Mouse (Mus musculus) right cerebral cortex, postnatal 25 days (tissue): ENCODE measurements around the gene Ppm1e.
A peak's percentile ranks its signal among the peaks of the same experiment; 100 is the strongest.

Experiments
- DNase-seq: peaks from one replicate; pipeline ENCODE4 v3.0.0; 2022

Ppm1e gene

DNA sequence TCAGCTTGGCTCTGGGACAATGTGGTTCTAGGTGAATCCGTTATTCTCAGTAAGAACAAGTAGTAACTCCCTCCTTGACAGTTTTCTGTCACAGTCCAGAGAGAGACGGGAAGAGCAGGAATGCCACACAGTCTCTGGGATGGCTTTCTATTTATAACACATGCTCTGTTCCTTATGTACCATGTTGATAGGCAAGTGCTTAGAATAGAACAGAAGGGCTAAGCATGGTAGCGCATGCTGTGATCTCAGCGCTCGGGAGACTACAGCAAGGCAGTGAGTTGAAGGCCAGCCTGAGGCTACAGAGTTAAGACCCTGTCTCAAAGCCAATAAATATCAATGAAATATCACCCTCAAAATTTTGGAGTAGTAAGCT, 111.3 kb downstream of the Ppm1e start:
- no peak for DNase-seq

DNA sequence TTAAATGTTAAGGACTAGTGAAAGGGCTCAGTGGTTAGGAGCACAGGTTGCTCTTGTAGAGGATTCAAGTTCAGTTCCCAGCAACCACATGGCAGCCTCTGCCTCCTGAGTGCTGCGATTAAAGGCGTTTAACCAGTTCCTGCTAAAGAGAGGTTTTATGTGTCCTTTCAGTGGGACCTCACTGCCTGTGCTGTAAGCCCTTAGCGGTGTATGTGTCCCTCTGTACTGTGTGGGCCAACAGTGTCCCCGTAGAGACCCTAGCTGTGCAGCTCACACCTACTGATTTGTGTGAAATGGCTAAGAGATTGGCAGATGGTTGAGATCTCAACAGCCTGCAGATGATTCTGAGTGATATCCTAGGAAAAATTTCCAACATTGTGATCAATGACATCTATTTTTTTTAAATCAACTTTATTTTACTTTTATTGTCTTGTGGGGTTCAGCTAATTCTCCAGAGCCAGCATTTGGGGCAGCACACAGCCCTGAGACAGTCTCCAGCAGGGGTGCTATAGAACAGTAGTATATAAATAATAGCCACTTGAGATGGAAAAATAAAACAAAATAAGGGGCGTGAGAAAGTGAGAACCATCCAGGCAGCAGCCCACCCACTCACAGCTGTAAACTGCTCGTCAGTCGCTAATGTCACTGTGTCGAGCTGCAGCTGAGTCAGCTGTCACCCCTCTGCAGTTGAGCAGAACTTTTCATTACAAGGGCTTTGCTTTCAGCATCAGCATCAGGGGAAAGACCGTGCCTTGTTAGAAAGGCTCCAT, 111.9 kb downstream of the Ppm1e start:
- no peak for DNase-seq

DNA sequence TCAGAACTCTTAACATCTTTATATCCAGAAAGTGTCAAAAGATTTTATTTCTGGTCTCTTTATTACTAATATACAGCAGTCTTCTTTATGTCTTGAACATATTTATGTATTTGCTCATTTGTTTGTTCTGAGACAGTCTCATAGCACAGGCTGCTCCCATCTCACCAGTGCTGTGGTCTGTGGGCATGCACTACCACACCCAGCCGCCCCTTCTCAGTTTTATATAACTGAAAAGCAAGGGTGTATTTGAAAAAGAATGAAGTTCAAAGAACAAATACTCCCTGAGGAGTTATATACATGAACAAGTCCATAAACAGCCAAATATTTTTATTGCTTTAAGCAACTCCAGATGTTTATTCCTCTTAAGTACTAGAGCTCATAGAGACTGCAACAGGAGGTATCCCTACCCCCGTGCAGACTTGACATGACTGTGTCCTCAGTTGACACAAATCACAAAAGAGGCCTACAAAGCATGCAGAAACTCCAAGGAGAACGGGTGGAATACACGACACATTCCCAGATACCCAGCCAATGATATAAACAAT, 112.6 kb downstream of the Ppm1e start:
- no peak for DNase-seq

DNA sequence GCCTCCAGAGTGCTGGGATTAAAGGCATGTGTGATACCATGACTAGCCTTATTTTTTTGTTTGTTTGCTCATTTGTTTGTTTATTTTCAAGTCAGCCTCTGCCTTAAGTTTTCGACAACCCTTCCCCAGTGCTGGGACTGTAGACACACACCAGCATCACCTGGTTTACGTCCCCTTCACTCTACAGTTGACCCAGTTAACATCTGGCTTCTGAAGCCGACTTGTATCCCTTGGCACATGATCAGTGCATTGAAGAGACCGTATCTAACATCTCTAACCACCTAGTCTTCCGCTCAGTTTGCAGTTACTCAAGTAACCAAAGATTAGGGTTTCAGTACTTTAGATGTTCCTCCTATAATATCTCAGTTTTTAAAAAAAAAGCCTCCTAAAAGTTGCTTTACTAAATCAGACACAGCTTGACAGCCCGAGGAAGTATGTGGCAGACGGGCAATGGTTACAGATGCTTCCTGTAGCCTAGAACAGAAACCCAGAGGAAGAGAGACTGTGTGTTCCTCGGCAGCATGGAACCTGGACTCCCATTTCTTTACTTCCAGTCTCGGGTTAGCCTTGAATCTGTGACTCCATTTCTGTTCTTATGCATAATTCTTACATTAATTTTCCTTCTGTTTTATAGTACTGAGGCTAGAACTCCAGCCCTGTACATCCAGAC, 113.5 kb downstream of the Ppm1e start:
- no peak for DNase-seq

DNA sequence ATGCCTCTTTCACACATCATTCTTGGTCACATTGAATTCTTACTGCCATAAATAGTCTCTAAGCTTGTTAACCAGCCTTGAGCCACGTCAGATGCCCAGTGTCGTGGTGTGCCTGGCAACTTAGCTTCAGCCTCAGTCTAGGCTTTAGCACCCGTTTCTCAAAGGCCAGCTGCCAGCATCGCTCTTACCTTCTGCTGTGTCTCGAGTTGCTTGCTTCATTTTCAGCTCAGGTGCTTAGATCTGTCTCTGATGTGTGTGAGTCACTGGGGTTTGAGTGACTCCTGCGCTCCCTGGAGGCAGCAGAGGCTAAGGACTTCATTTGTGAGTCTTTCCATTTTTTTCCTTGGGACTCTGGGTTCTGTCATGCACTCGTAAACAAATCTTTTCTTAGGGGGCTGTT, 117.6 kb downstream of the Ppm1e start:
- DNase-seq: no peak

DNA sequence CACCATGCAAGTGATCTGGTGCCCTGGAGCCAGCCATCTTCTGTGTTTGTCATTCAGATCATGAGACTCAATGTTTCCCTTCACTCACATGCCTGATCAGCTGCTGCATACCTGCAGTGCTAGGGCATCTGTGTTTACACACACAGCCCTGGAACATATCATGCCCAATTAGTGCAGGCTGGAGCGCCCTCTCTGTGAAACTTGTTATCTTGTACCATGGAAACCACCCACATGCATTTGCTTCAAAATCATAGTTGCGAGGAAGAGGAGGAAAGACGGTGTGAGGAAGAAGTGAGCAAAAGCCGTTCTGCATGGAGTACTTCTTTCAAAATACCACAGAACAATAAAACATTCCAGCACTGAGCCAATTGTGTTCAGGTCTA, 118.0 kb downstream of the Ppm1e start:
- DNase-seq: no peak

DNA sequence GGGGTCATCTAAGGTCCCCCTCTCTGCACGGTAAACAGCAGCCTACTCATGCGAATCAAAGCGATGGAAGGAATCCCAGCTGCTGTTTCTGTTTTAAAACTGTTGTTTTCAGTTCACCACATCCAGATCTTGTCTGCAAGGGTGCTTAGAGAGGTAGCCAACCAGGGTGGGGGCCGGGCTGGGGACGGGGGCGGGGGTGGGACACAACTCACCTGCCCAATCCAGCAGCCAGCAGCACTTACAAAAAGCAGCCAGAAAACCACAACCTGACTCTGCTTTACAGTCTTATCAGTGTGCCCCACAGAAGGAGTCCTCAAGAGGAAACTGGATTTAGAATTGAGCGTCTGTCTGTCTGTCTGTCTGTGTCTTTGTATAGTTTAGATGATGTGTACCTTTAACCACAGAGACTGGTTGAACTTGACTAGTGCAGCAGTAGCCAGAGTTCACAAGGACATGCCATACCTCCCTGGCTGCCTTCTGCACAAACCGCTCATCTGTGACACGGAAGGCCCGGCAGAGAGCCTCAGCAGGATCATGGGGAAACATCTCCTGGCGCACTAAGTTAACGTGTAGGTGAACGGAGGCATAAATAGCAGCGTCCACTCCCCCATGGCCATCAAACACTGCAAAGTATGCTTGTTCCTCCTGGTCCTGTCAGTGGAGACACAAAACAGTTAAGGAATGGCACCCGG, 118.5 kb downstream of the Ppm1e start:
- DNase-seq: no peak

DNA sequence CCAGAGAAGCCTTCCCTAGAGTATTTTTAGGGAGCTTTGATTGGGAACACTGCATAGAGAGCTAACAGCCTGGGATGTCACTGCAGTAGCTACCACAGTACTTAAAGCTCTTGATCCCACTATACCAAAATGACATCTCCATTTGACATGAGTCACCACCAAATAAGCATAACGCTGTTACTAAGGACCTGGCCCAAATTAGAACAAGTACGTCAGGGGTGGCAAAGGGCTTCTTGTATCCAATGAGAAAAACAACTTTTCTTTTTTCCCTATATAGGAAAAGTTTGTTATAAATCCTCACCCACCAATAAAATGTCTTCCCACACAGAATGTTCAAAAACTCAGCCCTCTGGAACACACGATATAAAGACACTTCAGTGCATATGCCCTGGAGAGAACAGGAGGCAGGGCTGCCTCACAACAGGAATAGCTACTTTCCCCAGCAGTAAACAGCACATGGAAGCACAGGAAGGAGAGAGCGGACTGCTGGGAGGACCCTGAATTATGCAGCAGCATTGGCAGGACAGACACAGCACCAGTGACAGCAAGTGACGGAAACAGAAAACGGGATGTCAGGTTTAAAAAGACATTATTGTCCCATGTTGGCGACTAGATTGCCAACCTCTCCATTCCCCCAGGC, 119.8 kb downstream of the Ppm1e start:
- DNase-seq: peak; percentile 36

DNA sequence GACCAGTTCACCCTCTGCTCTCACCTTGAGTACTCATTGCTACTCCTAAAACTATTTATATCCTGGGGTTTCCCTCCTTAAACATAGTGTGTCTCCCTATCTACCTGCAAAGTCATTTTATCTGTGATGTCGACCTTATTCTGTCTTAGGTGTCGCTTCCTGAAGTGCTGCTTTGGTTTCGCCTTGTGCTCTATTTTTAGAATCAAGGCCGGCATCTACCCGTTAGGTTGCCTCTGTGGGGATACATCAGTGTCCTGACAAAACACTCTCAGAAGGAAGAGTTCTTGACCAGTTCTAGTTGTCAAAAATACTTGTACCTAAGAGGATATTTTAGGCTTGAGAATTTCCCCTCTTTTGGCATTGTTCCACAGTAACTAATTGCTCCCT, 123.3 kb downstream of the Ppm1e start:
- no peak for DNase-seq

DNA sequence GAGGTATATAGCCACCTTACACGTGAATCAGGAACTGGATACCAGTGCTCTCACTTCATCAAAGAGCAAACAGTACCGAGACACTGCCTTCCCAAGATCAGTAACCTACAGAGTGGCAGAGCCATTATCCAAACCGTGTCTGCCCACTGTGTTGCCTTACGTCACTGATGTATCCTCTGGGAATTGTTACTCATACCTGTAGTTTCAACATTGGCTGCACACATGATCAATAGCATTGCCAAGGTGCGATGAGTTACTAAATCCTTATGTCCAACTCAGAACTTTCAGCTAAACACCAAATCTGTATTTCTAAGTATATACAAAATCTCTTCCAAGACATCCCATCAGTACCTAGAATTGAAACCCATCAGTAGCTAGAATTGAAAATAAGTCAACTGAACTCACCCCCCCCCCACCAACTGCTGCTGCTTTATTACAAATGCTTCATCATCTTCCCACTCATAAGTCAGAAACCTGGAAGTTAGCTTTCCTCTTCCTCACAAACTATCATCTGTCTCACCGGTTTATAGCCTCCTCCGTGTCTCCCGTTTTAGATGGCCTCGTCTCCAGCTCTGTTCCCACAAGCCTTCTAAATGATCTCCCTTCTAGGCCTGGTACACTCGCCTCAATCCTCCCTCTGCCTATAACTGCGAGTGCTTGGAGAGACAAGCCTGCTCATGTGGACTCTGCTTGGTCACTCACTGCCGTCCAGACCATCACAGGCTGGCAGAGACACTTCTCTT, 123.9 kb downstream of the Ppm1e start:
- no peak for DNase-seq

DNA sequence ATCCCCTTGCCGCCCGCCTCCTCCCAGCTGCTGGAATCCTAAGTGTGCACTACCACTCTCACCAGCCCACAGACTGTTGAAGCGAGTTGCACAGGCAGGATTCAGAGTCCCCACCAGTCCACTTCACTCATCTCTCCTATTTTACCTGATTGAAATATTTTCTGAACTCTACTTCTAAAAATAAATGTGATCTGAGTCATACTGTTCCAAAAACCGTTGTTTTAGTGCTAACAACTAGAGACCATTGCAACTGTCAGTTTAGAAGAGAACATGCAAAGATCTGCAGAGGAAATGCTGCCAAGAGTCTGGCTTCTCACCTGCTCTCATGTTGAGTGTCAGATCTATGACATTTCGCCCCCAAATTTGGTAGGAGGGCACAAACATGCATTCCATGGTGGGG, 125.4 kb downstream of the Ppm1e start:
- no peak for DNase-seq

DNA sequence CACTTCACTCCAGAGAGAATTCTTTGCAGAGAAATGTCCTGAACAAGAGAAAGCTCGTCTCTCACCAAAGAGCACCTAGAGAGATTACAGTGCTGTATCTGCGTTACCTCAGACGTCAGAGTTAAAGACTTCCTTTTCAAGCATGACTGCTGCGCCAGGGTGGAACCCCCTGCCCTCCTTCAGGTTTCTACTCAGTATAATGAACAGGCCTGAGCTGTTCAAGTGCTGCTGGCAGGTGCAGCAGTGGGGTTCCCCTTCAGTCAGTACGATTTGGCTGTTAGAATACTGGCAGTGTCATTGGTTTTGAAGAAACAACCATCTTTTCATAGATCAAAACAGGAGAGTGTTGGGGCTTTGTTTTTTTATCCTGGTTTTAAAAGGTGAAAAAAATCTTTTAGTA, 131.8 kb downstream of the Ppm1e start:
- DNase-seq: no peak

DNA sequence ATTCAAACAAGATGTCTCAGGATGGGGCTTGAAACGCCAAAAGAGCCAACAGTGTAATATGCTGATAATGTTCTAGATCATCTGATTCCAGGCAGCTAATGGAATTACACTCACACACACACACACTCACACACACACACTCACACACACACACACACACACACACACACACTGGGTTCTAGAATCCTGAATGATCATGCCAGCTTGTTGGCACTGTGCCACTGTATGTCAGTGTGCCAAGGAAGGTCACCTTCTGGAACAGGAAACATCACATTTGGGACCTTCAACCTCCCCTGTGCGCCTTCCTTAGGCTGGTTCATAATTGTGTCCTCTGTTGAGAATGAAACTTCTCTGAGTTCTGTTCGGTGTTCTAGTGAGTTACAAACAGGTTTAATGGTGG, 136.1 kb downstream of the Ppm1e start:
- no peak for DNase-seq

DNA sequence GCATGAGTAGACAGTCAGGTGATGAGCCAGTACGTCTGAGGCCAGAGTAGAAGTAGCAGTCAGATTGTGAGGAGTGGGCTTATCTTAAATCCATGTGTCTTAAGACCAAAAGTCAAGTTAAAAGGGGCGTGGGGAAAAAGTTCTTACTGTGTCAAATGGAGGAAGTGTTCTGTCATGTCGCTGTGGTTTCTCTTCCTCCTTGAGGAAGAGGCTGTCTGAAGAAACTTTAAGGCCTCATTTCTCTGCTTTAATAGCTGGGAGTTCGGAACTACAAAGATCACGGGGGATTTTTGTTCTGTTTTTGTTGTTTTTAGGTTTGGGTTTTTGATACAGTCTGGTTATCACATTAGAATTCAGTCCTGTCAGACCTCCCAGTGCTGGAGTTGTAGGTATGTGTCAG, 146.5 kb downstream of the Ppm1e start:
- DNase-seq: no peak
